Mouse (Mus musculus) lung, postnatal 0 days (tissue): ENCODE measurements around the gene Trim34b.
A peak's percentile ranks its signal among the peaks of the same experiment; 100 is the strongest.

Source experiments
- CTCF ChIP-seq: IDR thresholded peaks from 2 replicates; pipeline ENCODE4 v1.5.1; 2016; ENCODE audit warnings: antibody characterized with exemption, mild to moderate bottlenecking
- EP300 ChIP-seq: IDR thresholded peaks from 2 replicates; pipeline ENCODE4 v1.6.1; 2016; ENCODE audit warnings: antibody characterized with exemption, mild to moderate bottlenecking, control low read depth

GRCm38 (mm10) chr7:104352717-104353599 lies 23.7 kb downstream of the Trim34b start, which contains the start of gene Trim12c:
- TF ChIP-seq EP300 (peak; percentile 70), CTCF (no peak)
